Mouse (Mus musculus) kidney, embryonic 15.5 days (tissue): ENCODE measurements around the gene Dagla. TPM values are rescaled to one million over a fixed set of nuclear protein-coding genes. Genes with fewer than 3 reads are reported as not detected.
A peak's percentile ranks its signal among the peaks of the same experiment; 100 is the strongest.

ENCODE experiments used
- ATAC-seq: fragments of 200-750 bp; cut with Nextera tagmentation; replicated peaks from 2 replicates; pipeline ENCODE4 v1.8.0; 2017; ENCODE audit warnings: moderate TSS enrichment; ENCODE audit not compliant: low FRiP score
- H3K27ac ChIP-seq: fragments of 300-500 bp; sonication (generic); 2 replicates; pipeline ENCODE4 v1.5.1; 2015; ENCODE audit warnings: mild to moderate bottlenecking, inconsistent platforms
- H3K27me3 ChIP-seq: fragments of 300-500 bp; sonication (generic); 2 replicates; pipeline ENCODE4 v1.6.1; 2015; ENCODE audit warnings: inconsistent platforms
- H3K36me3 ChIP-seq: fragments of 300-500 bp; sonication (generic); 2 replicates; pipeline ENCODE4 v1.6.1; 2015; ENCODE audit warnings: inconsistent platforms
- H3K4me1 ChIP-seq: fragments of 300-500 bp; sonication (generic); 2 replicates; pipeline ENCODE4 v1.6.1; 2015; ENCODE audit warnings: inconsistent platforms
- H3K4me2 ChIP-seq: fragments of 300-500 bp; sonication (generic); 2 replicates; pipeline ENCODE4 v1.6.1; 2015; ENCODE audit warnings: moderate library complexity, mild to moderate bottlenecking, inconsistent platforms
- H3K4me3 ChIP-seq: fragments of 300-500 bp; sonication (generic); replicated peaks from 2 replicates; pipeline ENCODE4 v1.5.1; 2015; ENCODE audit warnings: mild to moderate bottlenecking, inconsistent platforms
- H3K9ac ChIP-seq: fragments of 300-500 bp; sonication (generic); 2 replicates; pipeline ENCODE4 v1.6.1; 2015; ENCODE audit warnings: mild to moderate bottlenecking, inconsistent platforms
- H3K9me3 ChIP-seq: fragments of 300-500 bp; sonication (generic); replicated peaks from 2 replicates; pipeline ENCODE4 v1.6.1; 2016; ENCODE audit warnings: inconsistent platforms
- WGBS: fragments of 180-500 bp; shearing (Covaris S2); methylation state at CpG from one replicate; pipeline ENCODE4 v1.1.7; 2015; ENCODE audit warnings: mixed read lengths; 5-methylcytosine and 5-hydroxymethylcytosine counted together
- polyA plus RNA-seq: library from polyadenylated mRNA; unstranded; fragments of >200 nt; fragmentation: Nextera tagmentation; extraction: Ambion mirVana; gene quantifications from 2 replicates; pipeline ENCODE4 v1.2.1, GENCODE M21; 2015

The Dagla gene
- polyA plus RNA-seq, 1 experiment from 2014 or later: 3.7 TPM

- no peak overlapping the region for H3K4me3 ChIP-seq
- no peak overlapping the region for H3K27ac ChIP-seq
- H3K9ac ChIP-seq: no peak overlapping the region
- 0 out of 2 replicates have a peak overlapping the region, but pooled peaks have one; percentile 4 for H3K4me2 ChIP-seq
- peaks cover 26% of the 10 kb centered on the region for H3K4me1 ChIP-seq
- no peaks in the 10 kb centered on the region for H3K36me3 ChIP-seq
- WGBS: 12% methylated on average over 7 of the region's 7 CpGs
- no peaks in the 10 kb centered on the region for H3K9me3 ChIP-seq
- ATAC-seq: peak; percentile 40; the same call in 1 of the 2 replicates
- 0 out of 2 replicates have a peak, but pooled peaks cover 3% of the 10 kb centered on the region for H3K27me3 ChIP-seq
These were observed 73.7 kb downstream of the Dagla start for GRCm38 (mm10) chr19:10231016-10231415.

- no peaks in the 10 kb centered on the region for H3K27me3 ChIP-seq
- no peak overlapping the region for H3K27ac ChIP-seq
- no peaks in the 10 kb centered on the region for H3K36me3 ChIP-seq
- no peak overlapping the region for H3K4me3 ChIP-seq
- ATAC-seq: no peak
- peaks cover 59% of the 10 kb centered on the region for H3K4me1 ChIP-seq
- 0 out of 2 replicates have a peak overlapping the region, but pooled peaks have one; percentile 51 for H3K4me2 ChIP-seq
- H3K9me3 ChIP-seq: no peaks in the 10 kb centered on the region
- 59% methylated on average over 4 of the region's 4 CpGs for WGBS
- no peak overlapping the region for H3K9ac ChIP-seq
These were observed 78.9 kb downstream of the Dagla start for GRCm38 (mm10) chr19:10225767-10226166.

GRCm38 (mm10) chr19:10224637-10225453, 79.8 kb downstream of the Dagla start:
- 0 out of 2 replicates have a peak overlapping the region, but pooled peaks have one; percentile 15 for H3K9ac ChIP-seq
- 24% methylated on average over 26 of the region's 26 CpGs for whole genome bisulfite sequencing
- H3K4me3 ChIP-seq: no peak overlapping the region; the same call in 1 of the 2 replicates

GRCm38 (mm10) chr19:10223561-10223960, 81.1 kb downstream of the Dagla start:
- peaks cover 52% of the 10 kb centered on the region for H3K4me1 ChIP-seq
- no peaks in the 10 kb centered on the region for H3K9me3 ChIP-seq
- no peak overlapping the region for H3K4me3 ChIP-seq
- 75% methylated on average over 4 of the region's 4 CpGs for WGBS
- ATAC-seq: no peak
- no peaks in the 10 kb centered on the region for H3K27me3 ChIP-seq
- H3K27ac ChIP-seq: no peak overlapping the region
- H3K4me2 ChIP-seq: no peak overlapping the region
- H3K36me3 ChIP-seq: no peaks in the 10 kb centered on the region
- H3K9ac ChIP-seq: no peak overlapping the region

More at GRCm38 (mm10) chr19:10224637-10225453, 79.8 kb downstream of the Dagla start:
- no peaks in the 10 kb centered on the region for H3K9me3 ChIP-seq
- H3K4me1 ChIP-seq: peaks cover 53% of the 10 kb centered on the region
- H3K27ac ChIP-seq: peak overlapping the region; percentile 59
- no peaks in the 10 kb centered on the region for H3K36me3 ChIP-seq
- peak overlapping the region; percentile 51 for H3K4me2 ChIP-seq
- H3K27me3 ChIP-seq: no peaks in the 10 kb centered on the region
- peak; percentile 27 for ATAC-seq

GRCm38 (mm10) chr19:10222656-10223055, 82.0 kb downstream of the Dagla start:
- H3K36me3 ChIP-seq: no peaks in the 10 kb centered on the region
- H3K4me1 ChIP-seq: peaks cover 46% of the 10 kb centered on the region
- H3K27ac ChIP-seq: peak overlapping the region; percentile 48; the same call in 1 of the 2 replicates
- no peak for ATAC-seq
- no peak overlapping the region for H3K4me3 ChIP-seq
- no peak overlapping the region for H3K9ac ChIP-seq
- H3K4me2 ChIP-seq: no peak overlapping the region
- H3K9me3 ChIP-seq: no peaks in the 10 kb centered on the region
- H3K27me3 ChIP-seq: no peaks in the 10 kb centered on the region
- WGBS: 24% methylated on average over 7 of the region's 8 CpGs

GRCm38 (mm10) chr19:10221585-10221984, 83.1 kb downstream of the Dagla start:
- Histone ChIP-seq H3K4me1 (peaks cover 41% of the 10 kb centered on the region), H3K4me2 (no peak overlapping the region), H3K36me3 (no peaks in the 10 kb centered on the region), H3K9ac (no peak overlapping the region), H3K27ac (no peak overlapping the region), H3K4me3 (no peak overlapping the region), H3K27me3 (no peaks in the 10 kb centered on the region), H3K9me3 (no peaks in the 10 kb centered on the region)
- WGBS: 22% methylated on average over 4 of the region's 4 CpGs
- peak; percentile 14; the same call in 1 of the 2 replicates for ATAC-seq

- WGBS: 57% methylated on average over 6 of the region's 6 CpGs
- Histone ChIP-seq H3K4me2 (no peak overlapping the region), H3K9me3 (no peaks in the 10 kb centered on the region), H3K4me1 (peaks cover 27% of the 10 kb centered on the region), H3K36me3 (no peaks in the 10 kb centered on the region), H3K4me3 (no peak overlapping the region), H3K27ac (no peak overlapping the region), H3K9ac (no peak overlapping the region), H3K27me3 (no peaks in the 10 kb centered on the region)
- ATAC-seq: no peak
These were observed 85.1 kb downstream of the Dagla start for GRCm38 (mm10) chr19:10219593-10219992.

GRCm38 (mm10) chr19:10219108-10219507, 85.6 kb downstream of the Dagla start:
- Histone ChIP-seq H3K9ac (no peak overlapping the region), H3K36me3 (no peaks in the 10 kb centered on the region), H3K4me3 (no peak overlapping the region), H3K9me3 (no peaks in the 10 kb centered on the region), H3K27me3 (no peaks in the 10 kb centered on the region), H3K4me2 (no peak overlapping the region), H3K27ac (no peak overlapping the region), H3K4me1 (peaks cover 22% of the 10 kb centered on the region)
- no peak for ATAC-seq
- WGBS: 31% methylated on average over 3 of the region's 3 CpGs

GRCm38 (mm10) chr19:10216101-10216500, 88.6 kb downstream of the Dagla start:
- ATAC-seq: no peak
- Histone ChIP-seq H3K4me3 (no peak overlapping the region), H3K9me3 (no peaks in the 10 kb centered on the region), H3K4me1 (no peaks in the 10 kb centered on the region), H3K27ac (no peak overlapping the region), H3K4me2 (no peak overlapping the region), H3K36me3 (peaks cover 25% of the 10 kb centered on the region), H3K27me3 (no peaks in the 10 kb centered on the region), H3K9ac (no peak overlapping the region)
- 65% methylated on average over 8 of the region's 8 CpGs for WGBS

- WGBS: 85% methylated on average over 10 of the region's 10 CpGs
- ATAC-seq: no peak
- Histone ChIP-seq H3K4me1 (no peaks in the 10 kb centered on the region), H3K4me3 (no peak overlapping the region), H3K36me3 (peaks cover 47% of the 10 kb centered on the region), H3K9ac (no peak overlapping the region), H3K27ac (no peak overlapping the region), H3K9me3 (no peaks in the 10 kb centered on the region), H3K27me3 (no peaks in the 10 kb centered on the region), H3K4me2 (no peak overlapping the region)
These were observed 90.7 kb downstream of the Dagla start for GRCm38 (mm10) chr19:10213796-10214471.

- Histone ChIP-seq H3K4me1 (no peaks in the 10 kb centered on the region), H3K27me3 (no peaks in the 10 kb centered on the region), H3K4me2 (no peak overlapping the region), H3K9ac (no peak overlapping the region), H3K27ac (no peak overlapping the region), H3K36me3 (peaks cover 78% of the 10 kb centered on the region), H3K9me3 (no peaks in the 10 kb centered on the region), H3K4me3 (no peak overlapping the region)
- no peak for ATAC-seq
- WGBS: 78% methylated on average over 4 of the region's 4 CpGs
These were observed 93.8 kb downstream of the Dagla start for GRCm38 (mm10) chr19:10210885-10211284.

GRCm38 (mm10) chr19:10208851-10209250, 95.8 kb downstream of the Dagla start:
- H3K9me3 ChIP-seq: no peaks in the 10 kb centered on the region
- 86% methylated on average over 3 of the region's 3 CpGs for WGBS
- no peak overlapping the region for H3K4me3 ChIP-seq
- H3K4me1 ChIP-seq: peaks cover 7% of the 10 kb centered on the region
- H3K9ac ChIP-seq: no peak overlapping the region
- peaks cover 80% of the 10 kb centered on the region for H3K36me3 ChIP-seq
- no peaks in the 10 kb centered on the region for H3K27me3 ChIP-seq
- no peak overlapping the region for H3K4me2 ChIP-seq
- H3K27ac ChIP-seq: no peak overlapping the region
- ATAC-seq: no peak
